25 mouse cellular contexts compared by ENCODE assay signal in genomic region chr1:187015673-187016072, GRCm38 (mm10). TPM values are rescaled to one million over a fixed set of nuclear protein-coding genes. Genes with fewer than 3 reads are reported as not detected.
A peak's percentile ranks its signal among the peaks of the same experiment; 100 is the strongest.
DNase-seq lines count a peak whose midpoint lies in the region; ATAC-seq lines count a peak whose summit lies in the region.
"Had no signal": no experiment of that assay in that cellular context is flagged by ENCODE, and none has a peak within 500 bp of the region (broad histone marks: within the 10 kb centered on the region; RNA-seq: fewer than 3 reads in every experiment).

No protein-coding gene starts in this region.

- no peak overlapping the region for H3K27ac ChIP-seq in embryonic facial prominence, embryonic 10.5 days (replicated peaks)
- no peak overlapping the region for H3K27ac ChIP-seq in kidney, embryonic 15.5 days
- H3K27ac ChIP-seq: forebrain, embryonic 13.5 days; gastrocnemius, adult 2 months; heart, embryonic 15.5 days; hindbrain, embryonic 10.5 days; hindbrain, embryonic 14.5 days; intestine, embryonic 15.5 days had no signal

- no peak overlapping the region for H3K4me2 ChIP-seq in kidney, embryonic 15.5 days
- H3K4me2 ChIP-seq: forebrain, embryonic 13.5 days; heart, embryonic 11.5 days; heart, embryonic 15.5 days; hindbrain, embryonic 14.5 days; intestine, embryonic 15.5 days had no signal

- ATAC-seq in kidney, embryonic 15.5 days (replicated peaks; ENCODE audit: low FRiP score): no peak
- ATAC-seq: CD4-positive, CD25-positive, alpha-beta regulatory T cell, adult 4 months; forebrain, embryonic 13.5 days; forebrain, postnatal 0 days; intestine, embryonic 15.5 days had no signal

- 73% methylated on average over 1 of the region's 1 CpGs for WGBS in embryonic facial prominence, embryonic 10.5 days
- 58% methylated on average over 1 of the region's 1 CpGs for WGBS in kidney, embryonic 15.5 days

- H3K4me1 ChIP-seq in embryonic facial prominence, embryonic 10.5 days: peaks cover 5% of the 10 kb centered on the region
- H3K4me1 ChIP-seq in kidney, embryonic 15.5 days: no peaks in the 10 kb centered on the region
- H3K4me1 ChIP-seq: forebrain, embryonic 13.5 days; heart, embryonic 15.5 days; intestine, embryonic 15.5 days had no signal

- DNase-seq in heart, adult 11 months: peak; percentile 44
- no peak for DNase-seq in heart, postnatal 14 days
- DNase-seq in 416B (ENCODE audit: low read depth): peak; percentile 9
- peak; percentile 19 for DNase-seq in embryonic facial prominence, embryonic 10.5 days (ENCODE audit: low spot score)
- no peak for DNase-seq in cerebellum, postnatal 4 days (ENCODE audit: low spot score in 2 of 2)
- no peak for DNase-seq in frontal cortex, postnatal 14 days (ENCODE audit: low spot score in 2 of 2)
- DNase-seq: adrenal gland, adult 8-10 months; cerebellum, adult 11 months; cerebellum, adult 8-10 months; cerebellum, postnatal 14 days; forebrain, postnatal 0 days; gastrocnemius, adult 2 months; gastrocnemius, postnatal 25 days had no signal

- H3K9ac ChIP-seq in kidney, embryonic 15.5 days: no peak overlapping the region
- H3K9ac ChIP-seq: forebrain, embryonic 13.5 days; forebrain, postnatal 0 days; heart, embryonic 15.5 days; hindbrain, embryonic 14.5 days; intestine, embryonic 15.5 days had no signal

- intact Hi-C loops in heart, postnatal 14 days (cut with DNase I): no loop called here

- H3K9me3 ChIP-seq in embryonic facial prominence, embryonic 10.5 days: no peaks in the 10 kb centered on the region
- H3K9me3 ChIP-seq in kidney, embryonic 15.5 days (replicated peaks): no peaks in the 10 kb centered on the region
- H3K9me3 ChIP-seq: forebrain, embryonic 13.5 days; heart, embryonic 15.5 days; hindbrain, embryonic 10.5 days; intestine, embryonic 15.5 days had no signal

- H3K4me3 ChIP-seq in embryonic facial prominence, embryonic 10.5 days: no peak overlapping the region
- H3K4me3 ChIP-seq in kidney, embryonic 15.5 days (replicated peaks): no peak overlapping the region
- H3K4me3 ChIP-seq: forebrain, embryonic 13.5 days; gastrocnemius, adult 2 months; heart, embryonic 15.5 days; hindbrain, embryonic 10.5 days; intestine, embryonic 15.5 days had no signal

- no peaks in the 10 kb centered on the region for H3K27me3 ChIP-seq in embryonic facial prominence, embryonic 10.5 days (replicated peaks; ENCODE audit: low read depth, poor library complexity, severe bottlenecking)
- no peaks in the 10 kb centered on the region for H3K27me3 ChIP-seq in kidney, embryonic 15.5 days
- H3K27me3 ChIP-seq: forebrain, embryonic 13.5 days; heart, embryonic 15.5 days; intestine, embryonic 15.5 days had no signal

- H3K36me3 ChIP-seq in embryonic facial prominence, embryonic 10.5 days (replicated peaks): no peaks in the 10 kb centered on the region
- no peaks in the 10 kb centered on the region for H3K36me3 ChIP-seq in kidney, embryonic 15.5 days
- H3K36me3 ChIP-seq: G1E; heart, embryonic 15.5 days; hindbrain, embryonic 10.5 days; intestine, embryonic 15.5 days had no signal

RNA-seq across cellular contexts. Expression of gene D1Pas1, which starts 48.5 kb away (rescaled TPM):
- total RNA-seq in heart, postnatal 14 days (2021): under 1 TPM; 0.07 to 0.14 TPM
- 0.15 and 0.16 TPM in 2 replicates for polyA plus RNA-seq in embryonic facial prominence, embryonic 10.5 days (2016; fragmentation: Nextera tagmentation; extraction: Ambion mirVana)
- polyA plus RNA-seq in kidney, embryonic 15.5 days (2015; fragmentation: Nextera tagmentation; extraction: Ambion mirVana): 0.05 and 0.10 TPM in 2 replicates
- total RNA-seq: adrenal gland, adult 8-10 months; forebrain, postnatal 0 days; gastrocnemius, adult 2 months; gastrocnemius, postnatal 25 days; granulocyte monocyte progenitor cell, adult 5-6 weeks had no signal
- polyA plus RNA-seq: CD4-positive, CD25-positive, alpha-beta regulatory T cell, adult 4 months; cortical plate, adult 2 months; embryonic facial prominence, embryonic 14.5 days; forebrain, embryonic 13.5 days; G1E had no signal

Comparison
In these comparisons a context has a peak if more than half of its experiments do, and no peak if none do; other contexts are left out.
1. DNase-seq: peak in heart, adult 11 months (single experiment), 416B (single experiment) and embryonic facial prominence, embryonic 10.5 days (single experiment); none in heart, postnatal 14 days (0 of 2), cerebellum, postnatal 4 days (0 of 2) and frontal cortex, postnatal 14 days (0 of 2).